Mouse (Mus musculus): ENCODE results near the gene Acaca. TPM values are rescaled to one million over a fixed set of nuclear protein-coding genes. Genes with fewer than 3 reads are reported as not detected.

Acaca gene
- polyA plus RNA-seq, 1 experiment from 2014 or later, result 12.0 TPM

- Histone ChIP-seq H3K27me3 (ENCODE audit: insufficient read depth, low read length) (no peaks in the 10 kb centered on the region), H3K9me3 (ENCODE audit: low read length) (no peaks in the 10 kb centered on the region), H3K27ac (ENCODE audit: low read length) (no peak overlapping the region), H3K36me3 (ENCODE audit: insufficient read depth, low read length) (peaks cover 60% of the 10 kb centered on the region), H3K4me2 (replicated peaks; ENCODE audit: low read depth, low read length) (no peak overlapping the region), H3K4me3 (ENCODE audit: low read length) (no peak overlapping the region), H3K9ac (replicated peaks; ENCODE audit: low read length) (no peak overlapping the region), H3K4me1 (ENCODE audit: insufficient read depth, low read length) (no peaks in the 10 kb centered on the region)
- no peak for ATAC-seq (ENCODE audit: low FRiP score, low TSS enrichment)
- 70% methylated on average over 2 of the region's 2 CpGs for WGBS
These were observed 22.3 kb upstream of the Acaca start for GRCm38 (mm10) chr11:84107137-84107536.

- Histone ChIP-seq H3K36me3 (ENCODE audit: insufficient read depth, low read length) (peaks cover 42% of the 10 kb centered on the region), H3K4me3 (ENCODE audit: low read length) (no peak overlapping the region), H3K9me3 (ENCODE audit: low read length) (no peaks in the 10 kb centered on the region), H3K27me3 (ENCODE audit: insufficient read depth, low read length) (no peaks in the 10 kb centered on the region), H3K9ac (replicated peaks; ENCODE audit: low read length) (no peak overlapping the region), H3K4me1 (ENCODE audit: insufficient read depth, low read length) (no peaks in the 10 kb centered on the region), H3K27ac (ENCODE audit: low read length) (no peak overlapping the region), H3K4me2 (replicated peaks; ENCODE audit: low read depth, low read length) (no peak overlapping the region)
- no peak for ATAC-seq (ENCODE audit: low FRiP score, low TSS enrichment)
- WGBS, result 87% methylated on average over 5 of the region's 5 CpGs
These were observed 15.8 kb upstream of the Acaca start for GRCm38 (mm10) chr11:84113623-84114022.

- Histone ChIP-seq H3K4me3 (ENCODE audit: low read length) (no peak overlapping the region), H3K4me1 (ENCODE audit: insufficient read depth, low read length) (no peaks in the 10 kb centered on the region), H3K36me3 (ENCODE audit: insufficient read depth, low read length) (peaks cover 45% of the 10 kb centered on the region), H3K4me2 (replicated peaks; ENCODE audit: low read depth, low read length) (no peak overlapping the region), H3K9ac (replicated peaks; ENCODE audit: low read length) (no peak overlapping the region), H3K9me3 (ENCODE audit: low read length) (no peaks in the 10 kb centered on the region), H3K27ac (ENCODE audit: low read length) (no peak overlapping the region), H3K27me3 (ENCODE audit: insufficient read depth, low read length) (no peaks in the 10 kb centered on the region)
- ATAC-seq (ENCODE audit: low FRiP score, low TSS enrichment), result no peak
- 53% methylated on average over 9 of the region's 9 CpGs for WGBS
These were observed 13.8 kb upstream of the Acaca start for GRCm38 (mm10) chr11:84115646-84116045.

GRCm38 (mm10) chr11:84116221-84116620 is 13.3 kb upstream of the Acaca start:
- peaks cover 45% of the 10 kb centered on the region for H3K36me3 ChIP-seq (ENCODE audit: insufficient read depth, low read length)
- H3K4me2 ChIP-seq (replicated peaks; ENCODE audit: low read depth, low read length), result no peak overlapping the region
- H3K4me3 ChIP-seq (ENCODE audit: low read length), result no peak overlapping the region
- no peaks in the 10 kb centered on the region for H3K9me3 ChIP-seq (ENCODE audit: low read length)
- no peak overlapping the region for H3K27ac ChIP-seq (ENCODE audit: low read length)
- no peak overlapping the region for H3K9ac ChIP-seq (replicated peaks; ENCODE audit: low read length)
- H3K27me3 ChIP-seq (ENCODE audit: insufficient read depth, low read length), result no peaks in the 10 kb centered on the region
- no peak for ATAC-seq (ENCODE audit: low FRiP score, low TSS enrichment)
- H3K4me1 ChIP-seq (ENCODE audit: insufficient read depth, low read length), result no peaks in the 10 kb centered on the region
- 63% methylated on average over 2 of the region's 2 CpGs for WGBS

- Histone ChIP-seq H3K27ac (ENCODE audit: low read length) (no peak overlapping the region), H3K9me3 (ENCODE audit: low read length) (no peaks in the 10 kb centered on the region), H3K4me3 (ENCODE audit: low read length) (no peak overlapping the region), H3K4me1 (ENCODE audit: insufficient read depth, low read length) (no peaks in the 10 kb centered on the region), H3K36me3 (ENCODE audit: insufficient read depth, low read length) (peaks cover 46% of the 10 kb centered on the region), H3K27me3 (ENCODE audit: insufficient read depth, low read length) (no peaks in the 10 kb centered on the region), H3K4me2 (replicated peaks; ENCODE audit: low read depth, low read length) (no peak overlapping the region), H3K9ac (replicated peaks; ENCODE audit: low read length) (no peak overlapping the region)
- no peak for ATAC-seq (ENCODE audit: low FRiP score, low TSS enrichment)
- WGBS, result 88% methylated on average over 4 of the region's 4 CpGs
These were observed 12.0 kb upstream of the Acaca start for GRCm38 (mm10) chr11:84117431-84117830.

- H3K36me3 ChIP-seq (ENCODE audit: insufficient read depth, low read length), result peaks cover 63% of the 10 kb centered on the region
- H3K27ac ChIP-seq (ENCODE audit: low read length), result no peak overlapping the region
These were observed 8.2 kb upstream of the Acaca start for GRCm38 (mm10) chr11:84121051-84121956.

GRCm38 (mm10) chr11:84127977-84128376 is 1.5 kb upstream of the Acaca start:
- 82% methylated on average over 4 of the region's 4 CpGs for WGBS
- Histone ChIP-seq H3K4me1 (ENCODE audit: insufficient read depth, low read length) (peaks cover 11% of the 10 kb centered on the region; the same call in 1 of the 2 replicates), H3K27me3 (ENCODE audit: insufficient read depth, low read length) (no peaks in the 10 kb centered on the region), H3K27ac (ENCODE audit: low read length) (no peak overlapping the region), H3K36me3 (ENCODE audit: insufficient read depth, low read length) (peaks cover 25% of the 10 kb centered on the region), H3K9ac (replicated peaks; ENCODE audit: low read length) (no peak overlapping the region), H3K9me3 (ENCODE audit: low read length) (no peaks in the 10 kb centered on the region), H3K4me2 (replicated peaks; ENCODE audit: low read depth, low read length) (no peak overlapping the region), H3K4me3 (ENCODE audit: low read length) (no peak overlapping the region)
- no peak for ATAC-seq (ENCODE audit: low FRiP score, low TSS enrichment)

More at GRCm38 (mm10) chr11:84121051-84121956, 8.2 kb upstream of the Acaca start:
- H3K27me3 ChIP-seq (ENCODE audit: insufficient read depth, low read length), result no peaks in the 10 kb centered on the region
- no peaks in the 10 kb centered on the region for H3K4me1 ChIP-seq (ENCODE audit: insufficient read depth, low read length)
- WGBS, result 81% methylated on average over 12 of the region's 12 CpGs
- ATAC-seq (ENCODE audit: low FRiP score, low TSS enrichment), result no peak
- H3K9me3 ChIP-seq (ENCODE audit: low read length), result no peaks in the 10 kb centered on the region
- H3K4me3 ChIP-seq (ENCODE audit: low read length), result no peak overlapping the region
- no peak overlapping the region for H3K4me2 ChIP-seq (replicated peaks; ENCODE audit: low read depth, low read length)
- H3K9ac ChIP-seq (replicated peaks; ENCODE audit: low read length), result no peak overlapping the region

GRCm38 (mm10) chr11:84129799-84130185 is 320 bp downstream of the Acaca start:
- H3K27me3 ChIP-seq (ENCODE audit: insufficient read depth, low read length), result no peaks in the 10 kb centered on the region
- H3K9ac ChIP-seq (replicated peaks; ENCODE audit: low read length), result peak overlapping the region; percentile 88
- peaks cover 19% of the 10 kb centered on the region for H3K36me3 ChIP-seq (ENCODE audit: insufficient read depth, low read length)
- peak overlapping the region; percentile 83 for H3K4me2 ChIP-seq (replicated peaks; ENCODE audit: low read depth, low read length)
- WGBS, result 6% methylated on average over 11 of the region's 11 CpGs
- H3K4me3 ChIP-seq (ENCODE audit: low read length), result peak overlapping the region; percentile 79
- no peaks in the 10 kb centered on the region for H3K9me3 ChIP-seq (ENCODE audit: low read length)
- ATAC-seq (ENCODE audit: low FRiP score, low TSS enrichment), result no peak; the same call in 1 of the 2 replicates
- H3K4me1 ChIP-seq (ENCODE audit: insufficient read depth, low read length), result peaks cover 11% of the 10 kb centered on the region; the same call in 1 of the 2 replicates
- no peak overlapping the region for H3K27ac ChIP-seq (ENCODE audit: low read length)

- H3K4me3 ChIP-seq (ENCODE audit: low read length), result no peak overlapping the region
- 0 out of 2 replicates have a peak, but pooled peaks cover 4% of the 10 kb centered on the region for H3K4me1 ChIP-seq (ENCODE audit: insufficient read depth, low read length)
- H3K27me3 ChIP-seq (ENCODE audit: insufficient read depth, low read length), result no peaks in the 10 kb centered on the region
- H3K36me3 ChIP-seq (ENCODE audit: insufficient read depth, low read length), result no peaks in the 10 kb centered on the region
- no peak for ATAC-seq (ENCODE audit: low FRiP score, low TSS enrichment)
- H3K27ac ChIP-seq (ENCODE audit: low read length), result no peak overlapping the region
- 89% methylated on average over 2 of the region's 2 CpGs for WGBS
- H3K9ac ChIP-seq (replicated peaks; ENCODE audit: low read length), result no peak overlapping the region
- no peak overlapping the region for H3K4me2 ChIP-seq (replicated peaks; ENCODE audit: low read depth, low read length)
- no peaks in the 10 kb centered on the region for H3K9me3 ChIP-seq (ENCODE audit: low read length)
These were observed 4.9 kb downstream of the Acaca start for GRCm38 (mm10) chr11:84134331-84134860.

GRCm38 (mm10) chr11:84136453-84136852 is 7.0 kb downstream of the Acaca start:
- no peaks in the 10 kb centered on the region for H3K9me3 ChIP-seq (ENCODE audit: low read length)
- H3K27me3 ChIP-seq (ENCODE audit: insufficient read depth, low read length), result no peaks in the 10 kb centered on the region
- ATAC-seq (ENCODE audit: low FRiP score, low TSS enrichment), result no peak
- WGBS, result 80% methylated on average over 3 of the region's 3 CpGs
- H3K4me2 ChIP-seq (replicated peaks; ENCODE audit: low read depth, low read length), result no peak overlapping the region
- H3K9ac ChIP-seq (replicated peaks; ENCODE audit: low read length), result no peak overlapping the region
- H3K27ac ChIP-seq (ENCODE audit: low read length), result no peak overlapping the region
- no peaks in the 10 kb centered on the region for H3K36me3 ChIP-seq (ENCODE audit: insufficient read depth, low read length)
- no peak overlapping the region for H3K4me3 ChIP-seq (ENCODE audit: low read length)
- no peaks in the 10 kb centered on the region for H3K4me1 ChIP-seq (ENCODE audit: insufficient read depth, low read length)

All from kidney, embryonic 16.5 days (tissue).